Mouse (Mus musculus): ENCODE measurements around the gene 4930505A04Rik.
"Not testable (repeated sequence)": the region's sequence is repeated elsewhere in the genome, so short reads cannot be mapped to it uniquely, and the experiment has no call there.

The 4930505A04Rik gene

DNA sequence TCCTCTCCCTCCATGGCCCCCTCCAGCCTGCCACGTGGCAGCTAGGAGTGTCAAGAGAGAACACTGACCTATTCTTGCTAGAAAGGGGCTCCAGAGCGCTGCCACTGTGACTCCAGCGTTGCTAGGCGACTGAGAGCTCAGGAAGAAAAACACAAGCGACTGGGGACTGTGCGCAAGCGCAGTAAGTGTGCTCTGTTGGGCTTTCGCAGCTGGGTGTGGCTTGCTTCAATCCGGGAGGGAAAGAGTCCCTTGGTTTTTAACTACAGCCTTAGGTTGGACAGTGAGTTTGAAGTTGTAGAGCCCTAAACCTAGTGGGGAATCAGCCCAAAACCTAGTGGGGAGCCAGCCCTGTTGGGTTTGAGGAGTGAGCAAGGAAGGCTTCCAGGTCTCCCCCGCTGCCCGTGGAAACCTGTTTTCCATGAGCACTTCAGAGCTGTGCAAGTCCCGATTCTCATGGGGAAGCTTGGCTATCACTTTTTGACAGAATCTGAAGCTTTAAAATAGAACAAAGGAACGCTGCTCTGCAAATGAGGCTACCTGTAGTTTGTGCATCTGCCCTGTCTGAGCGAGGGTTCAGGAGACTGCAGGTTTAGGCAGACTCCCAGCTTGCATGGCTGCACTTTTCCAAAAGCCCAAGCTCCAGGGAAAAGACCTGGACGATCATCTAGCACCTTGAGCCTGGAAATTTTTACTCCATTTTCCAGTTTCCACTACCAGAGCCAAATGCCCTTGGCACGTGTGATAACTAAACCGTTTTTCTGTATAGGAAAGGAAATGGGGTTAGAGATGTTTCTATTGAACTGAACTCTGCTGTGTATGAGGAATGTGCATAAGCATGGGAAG lies at the start of gene 4930505A04Rik:
Gene 4930505A04Rik (minus strand): TSS at position 77 of the 843 bp plus-strand sequence.
- DNase-seq (ENCODE audit: low spot score in 2 of 2), result peak; percentile 53 to 74

DNA sequence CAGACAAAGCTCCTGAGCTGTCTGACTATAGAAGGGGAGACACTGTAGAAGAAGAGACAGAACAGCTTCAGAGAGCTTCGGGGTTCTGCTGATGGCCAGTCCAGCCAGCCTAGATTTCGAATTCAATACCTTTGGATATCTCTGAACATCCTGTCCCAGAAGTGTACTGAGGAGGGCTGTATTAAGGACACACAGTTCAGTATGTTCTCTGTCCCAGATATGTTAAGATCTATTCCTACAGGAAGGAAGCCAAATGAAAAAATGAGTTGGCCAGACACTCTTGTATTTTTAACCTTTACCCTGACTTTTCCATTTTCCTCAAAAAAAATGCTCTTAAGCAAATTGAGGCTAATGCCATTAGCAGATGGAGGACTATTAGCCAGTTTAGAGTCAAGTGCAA lies 45.5 kb upstream of the 4930505A04Rik start:
- no peak for DNase-seq (ENCODE audit: low spot score in 2 of 2)

DNA sequence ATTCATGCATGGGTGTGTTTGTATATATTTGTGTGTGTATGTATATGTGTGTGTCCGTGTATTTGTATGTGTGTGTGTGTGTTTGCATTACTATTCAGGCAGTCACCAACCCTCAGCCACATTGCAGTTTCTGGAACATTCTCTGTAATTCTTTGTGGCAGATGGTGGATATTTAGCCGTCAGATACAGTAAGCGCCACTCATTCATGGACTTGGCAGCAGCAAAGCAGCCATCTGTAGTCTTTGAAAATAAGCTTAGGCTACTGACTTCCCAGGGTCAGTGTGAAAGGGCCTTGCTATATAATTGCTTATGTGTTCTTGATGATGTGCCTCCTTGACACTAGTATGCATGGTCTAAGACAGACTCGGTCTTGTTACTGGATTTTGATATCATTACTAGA lies 36.6 kb upstream of the 4930505A04Rik start:
- no peak for DNase-seq (ENCODE audit: low spot score in 2 of 2)

DNA sequence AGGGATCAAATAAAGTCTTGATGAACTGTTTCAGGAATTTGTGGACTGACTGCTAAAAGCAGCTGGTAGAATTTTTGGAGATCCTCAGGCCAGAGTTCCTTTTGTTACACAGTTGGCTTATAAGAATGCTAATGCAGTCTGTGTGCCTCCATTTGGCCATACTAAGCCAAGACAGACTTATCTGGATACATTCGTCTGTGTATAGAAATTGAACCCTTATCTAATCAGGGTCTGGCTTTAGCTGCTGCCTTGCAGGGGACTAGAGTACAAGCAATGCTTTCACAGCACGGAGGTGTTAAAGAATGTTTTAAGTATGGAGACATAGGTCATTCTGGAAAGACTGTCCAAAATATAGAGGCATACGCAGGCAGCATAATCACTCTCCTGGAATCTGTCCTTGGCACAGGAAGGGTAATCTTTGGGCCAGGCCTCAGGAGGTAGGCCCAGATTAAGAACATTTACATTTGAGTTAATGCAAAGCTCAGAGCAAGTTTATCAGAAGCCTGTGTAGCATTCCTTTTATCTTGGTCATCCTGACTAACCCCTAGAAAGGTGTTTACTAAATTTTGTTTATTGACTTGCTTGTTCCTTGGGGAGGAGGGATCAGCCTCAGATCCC lies 27.2 kb upstream of the 4930505A04Rik start:
- no peak for DNase-seq (ENCODE audit: low spot score in 2 of 2)

DNA sequence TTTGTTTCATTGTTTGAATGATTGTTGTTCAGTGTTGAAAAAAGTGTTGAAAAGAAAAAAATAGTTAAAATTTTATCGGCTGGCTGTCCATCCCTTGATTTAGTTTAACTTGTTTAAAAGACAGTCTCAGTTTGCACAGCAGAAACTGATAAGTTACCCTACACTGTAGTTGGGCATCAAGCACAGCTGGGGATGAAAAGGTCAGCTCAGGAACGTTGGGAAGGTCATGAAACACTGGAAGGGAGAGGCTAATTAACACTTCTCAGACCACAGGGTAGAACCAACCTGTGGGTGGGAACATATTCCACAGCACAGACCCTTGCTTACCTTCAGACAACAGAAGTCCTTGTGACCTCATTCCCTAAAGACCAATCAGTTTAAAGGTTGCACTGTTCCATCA lies 25.5 kb upstream of the 4930505A04Rik start:
- no peak for DNase-seq (ENCODE audit: low spot score in 2 of 2)

DNA sequence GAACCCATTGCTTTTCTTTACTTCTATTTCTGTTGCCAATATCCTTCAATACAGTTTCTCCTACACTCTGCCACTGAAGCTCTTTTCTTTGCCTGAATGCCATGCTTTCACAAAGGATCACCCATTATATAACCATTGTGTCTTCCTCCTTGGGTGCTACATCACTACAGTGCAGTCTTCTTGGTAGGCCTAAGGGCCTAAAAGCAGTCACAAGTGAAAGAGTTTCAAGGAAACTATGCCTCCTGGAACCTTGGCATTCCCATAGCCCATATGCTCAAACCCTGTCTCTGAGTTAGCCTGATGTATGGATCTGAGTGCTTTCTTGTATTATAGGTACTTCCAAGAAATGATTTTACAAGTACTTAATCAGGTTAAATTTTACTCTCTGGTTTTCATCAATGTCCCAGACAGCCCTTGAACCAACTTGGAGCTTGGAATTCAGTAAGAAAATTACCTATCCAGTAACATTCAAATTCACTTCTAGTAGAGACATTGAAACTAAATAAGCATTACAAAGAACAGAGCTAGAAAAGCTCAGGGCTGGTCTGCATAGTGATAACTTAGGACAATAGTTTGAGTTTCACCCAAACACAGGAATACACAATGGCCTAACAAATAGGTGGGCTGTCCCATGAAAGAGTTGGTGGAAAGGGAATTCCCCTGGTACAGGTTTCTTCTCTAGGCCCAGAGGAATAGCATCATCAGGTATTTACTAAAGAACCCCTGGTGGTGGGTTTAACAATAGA lies 20.1 kb upstream of the 4930505A04Rik start:
- DNase-seq (ENCODE audit: low spot score in 2 of 2), result no peak

DNA sequence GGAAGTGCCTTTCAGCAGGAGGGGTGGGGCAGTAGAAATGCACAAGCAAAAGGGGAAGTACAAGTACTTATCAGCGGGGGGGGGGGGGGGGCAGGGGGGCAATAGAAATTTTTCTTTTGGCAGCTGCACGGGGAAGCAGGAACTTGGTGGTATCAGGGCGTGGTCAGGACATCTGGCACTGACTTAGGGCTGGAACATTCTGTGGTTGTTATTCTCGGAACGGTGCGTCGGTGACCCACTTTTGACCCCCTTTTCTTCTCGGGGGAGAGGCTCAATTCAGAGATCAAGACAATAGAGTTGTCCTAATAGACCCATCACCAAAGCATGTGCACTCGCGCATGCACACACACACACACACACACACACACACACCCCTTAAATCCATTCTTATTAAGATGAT lies 16.6 kb upstream of the 4930505A04Rik start:
- no peak for DNase-seq (ENCODE audit: low spot score in 2 of 2)

DNA sequence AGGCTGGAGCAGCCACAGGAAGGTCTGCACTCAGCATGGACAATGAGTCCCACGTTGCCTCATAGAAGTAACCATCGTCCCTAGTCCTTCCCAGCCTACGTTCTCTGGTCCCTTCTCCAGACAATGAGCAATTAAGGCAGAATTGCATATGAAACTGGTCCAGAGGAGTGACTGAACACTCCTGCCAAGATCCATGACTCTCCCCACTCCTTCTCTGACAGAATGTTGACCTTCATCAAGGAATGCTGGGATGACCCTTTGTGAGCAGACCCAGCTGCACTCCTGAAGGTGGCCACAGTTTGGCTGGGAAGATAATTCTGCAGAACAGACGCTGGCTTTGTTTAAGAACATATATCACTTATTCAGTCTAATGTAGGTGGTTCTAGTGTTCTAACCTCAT lies 11.7 kb upstream of the 4930505A04Rik start:
- DNase-seq (ENCODE audit: low spot score in 2 of 2), result no peak

DNA sequence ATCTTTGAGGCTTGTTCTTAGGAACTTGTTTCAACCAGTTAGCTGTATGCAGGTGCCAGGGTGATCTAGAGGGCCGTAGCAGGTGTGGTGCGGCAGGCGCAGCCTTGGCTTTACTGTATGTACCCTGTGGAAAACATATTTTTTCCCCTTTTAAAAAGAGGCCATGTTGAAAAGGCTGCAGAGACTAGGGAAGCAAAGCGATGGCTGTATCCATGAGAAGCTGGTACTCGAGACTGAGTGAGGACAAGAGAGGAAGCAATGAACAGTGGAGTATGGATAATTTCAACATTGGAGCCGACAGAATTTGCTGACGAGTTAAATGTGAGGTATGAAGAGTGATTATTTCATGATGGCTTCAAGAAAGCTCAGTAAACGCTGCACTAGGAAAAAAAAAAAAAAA lies 440 bp downstream of the 4930505A04Rik start:
- no peak for DNase-seq (ENCODE audit: low spot score in 2 of 2)

DNA sequence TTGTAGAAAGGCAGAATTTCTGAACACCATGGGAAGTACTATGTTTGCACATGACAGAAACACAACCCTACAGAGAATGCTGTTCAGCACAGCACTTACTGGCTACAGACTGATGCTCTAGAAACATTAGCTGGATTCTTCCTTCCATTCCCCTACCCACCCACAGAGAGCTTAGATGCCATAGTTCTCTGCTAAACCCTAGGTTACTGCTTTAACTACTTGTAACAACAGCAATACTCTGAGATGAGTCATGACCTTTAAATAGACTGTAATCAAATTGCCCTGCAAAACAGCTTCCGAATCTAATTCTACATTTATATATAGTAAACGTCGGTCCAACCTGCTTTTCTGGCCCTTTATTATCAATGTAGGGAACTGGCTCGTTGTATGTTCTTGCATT lies 17.3 kb downstream of the 4930505A04Rik start:
- no peak for DNase-seq (ENCODE audit: low spot score in 2 of 2)

DNA sequence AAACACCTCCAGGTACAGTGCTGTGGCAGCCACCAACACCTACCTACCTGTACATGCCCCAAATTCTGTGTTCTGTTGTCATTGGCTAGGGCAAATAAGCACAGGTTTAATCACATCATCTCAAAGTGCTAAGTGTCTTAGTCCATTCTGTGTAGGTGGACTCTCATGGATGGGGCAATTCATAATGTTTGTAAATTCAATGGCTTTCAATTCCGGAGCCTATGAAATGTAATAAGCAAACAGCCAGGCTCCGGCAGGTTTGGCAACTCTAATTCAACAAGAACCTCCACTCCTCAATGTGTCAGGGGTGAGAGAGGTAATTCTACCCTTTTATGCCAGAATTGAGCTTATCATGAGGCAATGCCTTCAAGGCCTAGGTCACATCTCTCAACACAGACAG lies 23.5 kb downstream of the 4930505A04Rik start:
- no peak for DNase-seq (ENCODE audit: low spot score in 2 of 2)

DNA sequence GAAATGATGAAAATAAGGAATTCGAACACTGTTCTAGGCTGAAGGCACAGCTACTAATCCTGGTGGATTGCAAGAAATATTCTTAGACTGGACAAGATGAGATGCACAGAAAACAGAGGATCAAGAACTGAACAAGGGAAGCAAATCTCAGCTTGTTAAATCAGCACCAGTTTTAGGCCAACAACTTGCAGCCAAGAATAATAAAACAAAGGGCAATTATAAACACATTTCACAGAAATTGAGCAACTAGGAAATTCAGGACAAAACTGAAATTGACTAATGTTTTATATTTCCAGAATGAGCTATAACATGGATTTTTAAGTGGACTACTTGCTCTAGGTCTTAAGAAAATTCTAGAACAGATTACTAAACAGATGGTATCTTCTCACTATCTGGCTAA lies 24.1 kb downstream of the 4930505A04Rik start:
- no peak for DNase-seq (ENCODE audit: low spot score in 2 of 2)

DNA sequence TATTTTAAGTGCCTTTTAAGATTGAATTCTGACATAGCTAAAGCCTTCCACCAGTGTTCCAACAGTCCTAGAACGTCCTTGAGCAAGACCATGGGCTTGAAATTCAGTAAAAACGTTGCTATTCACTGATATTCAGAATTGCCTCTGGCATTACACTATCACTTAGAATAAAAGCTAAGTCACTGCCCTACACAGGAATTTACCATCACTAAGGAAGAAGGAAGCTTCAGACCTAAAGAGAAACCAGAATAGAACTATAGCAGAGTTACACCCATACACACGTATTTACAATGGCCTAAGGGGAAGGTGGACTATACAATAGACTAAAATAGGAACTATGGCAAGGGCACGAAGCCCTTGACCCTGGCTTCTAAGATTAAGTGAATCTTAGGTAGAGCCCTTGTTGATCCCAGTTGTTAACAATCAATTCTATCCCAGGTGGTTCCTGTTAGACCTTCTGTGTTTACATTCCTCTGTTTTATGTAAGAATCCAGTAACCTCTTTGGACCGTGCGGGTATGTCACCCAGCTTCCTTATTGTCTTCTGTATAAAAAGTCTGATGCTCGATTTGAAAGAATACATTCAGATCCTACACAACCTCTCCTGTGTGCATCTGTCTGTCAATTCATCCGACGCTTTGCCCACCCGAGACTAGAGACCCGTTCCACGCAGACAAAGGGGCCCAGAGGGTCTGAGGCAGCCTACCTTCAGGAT lies 27.3 kb downstream of the 4930505A04Rik start:
- DNase-seq (ENCODE audit: low spot score in 2 of 2), result not testable (repeated sequence)

DNA sequence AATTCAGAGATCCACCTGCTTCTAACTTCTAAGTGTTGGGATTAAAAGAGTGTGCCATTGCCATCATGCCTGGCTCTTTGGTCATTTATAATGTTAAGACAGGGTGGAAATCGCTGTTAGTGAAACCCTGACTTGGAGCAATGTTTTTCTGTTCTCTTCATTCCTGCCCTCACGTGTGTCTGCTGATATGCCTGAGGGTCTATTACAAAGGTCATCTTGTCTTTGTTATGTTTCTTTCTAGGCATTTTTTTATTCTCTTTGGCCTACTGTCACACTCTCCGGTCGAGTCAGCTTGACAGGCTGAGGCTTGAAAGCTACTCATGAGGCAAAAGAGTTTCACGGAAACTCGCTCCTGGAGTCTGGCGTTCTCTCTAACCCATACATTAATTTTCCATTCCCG lies 27.9 kb downstream of the 4930505A04Rik start:
- DNase-seq (ENCODE audit: low spot score in 2 of 2), result no peak

DNA sequence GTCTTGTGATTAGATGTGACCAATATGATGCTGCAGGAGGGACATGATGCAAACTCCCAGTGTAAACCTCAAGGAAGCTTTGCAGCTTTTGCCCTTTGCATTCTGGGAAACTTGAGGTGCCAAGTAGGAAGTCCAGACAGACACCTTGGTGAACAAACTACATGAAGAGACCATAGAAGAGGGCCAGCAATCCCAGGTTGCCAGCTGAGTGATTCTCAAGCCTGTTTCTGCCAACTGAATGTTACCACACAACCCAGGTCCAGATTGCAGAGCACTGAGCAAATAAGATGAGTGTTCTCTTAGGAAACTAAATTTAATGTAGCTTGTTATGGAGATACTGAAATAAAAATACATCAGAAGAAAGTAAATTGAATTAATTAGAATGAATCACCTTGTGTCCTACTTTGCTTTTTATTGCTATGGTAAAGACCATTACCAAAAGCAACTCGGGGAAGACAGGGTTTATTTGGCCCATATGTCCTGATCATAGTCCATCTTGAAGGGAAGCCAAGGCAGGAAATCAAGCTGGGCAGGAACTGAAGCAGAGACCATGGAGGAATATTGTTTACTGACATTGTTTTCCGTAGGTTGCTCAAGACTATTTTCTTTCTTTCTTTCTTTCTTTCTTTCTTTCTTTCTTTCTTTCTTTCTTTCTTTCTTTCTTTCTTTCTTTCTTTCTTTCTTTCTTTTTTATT lies 38.2 kb downstream of the 4930505A04Rik start:
- DNase-seq (ENCODE audit: low spot score in 2 of 2), result no peak

DNA sequence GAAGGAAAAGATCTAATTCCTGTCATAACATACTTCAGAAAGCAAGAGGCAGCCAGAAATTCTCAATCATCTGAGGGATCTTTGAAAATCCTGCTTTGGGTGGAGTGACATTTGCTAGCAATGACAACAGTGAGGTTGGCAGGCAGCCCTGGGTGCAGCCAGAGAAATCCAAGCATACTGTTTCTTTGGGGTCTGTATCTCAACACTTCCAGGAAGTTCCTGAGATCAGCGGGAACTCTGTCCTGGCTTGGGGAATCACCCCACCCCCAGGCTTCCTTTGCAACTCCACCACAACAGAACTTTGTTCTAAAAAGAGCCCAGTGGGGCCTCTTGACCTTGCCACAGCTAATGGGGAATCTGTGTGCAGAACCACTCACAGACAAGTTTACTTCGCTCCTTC lies 66.0 kb downstream of the 4930505A04Rik start:
- peak in 1 of 2 experiments; percentile 22 for DNase-seq (ENCODE audit: low spot score in 2 of 2)

DNA sequence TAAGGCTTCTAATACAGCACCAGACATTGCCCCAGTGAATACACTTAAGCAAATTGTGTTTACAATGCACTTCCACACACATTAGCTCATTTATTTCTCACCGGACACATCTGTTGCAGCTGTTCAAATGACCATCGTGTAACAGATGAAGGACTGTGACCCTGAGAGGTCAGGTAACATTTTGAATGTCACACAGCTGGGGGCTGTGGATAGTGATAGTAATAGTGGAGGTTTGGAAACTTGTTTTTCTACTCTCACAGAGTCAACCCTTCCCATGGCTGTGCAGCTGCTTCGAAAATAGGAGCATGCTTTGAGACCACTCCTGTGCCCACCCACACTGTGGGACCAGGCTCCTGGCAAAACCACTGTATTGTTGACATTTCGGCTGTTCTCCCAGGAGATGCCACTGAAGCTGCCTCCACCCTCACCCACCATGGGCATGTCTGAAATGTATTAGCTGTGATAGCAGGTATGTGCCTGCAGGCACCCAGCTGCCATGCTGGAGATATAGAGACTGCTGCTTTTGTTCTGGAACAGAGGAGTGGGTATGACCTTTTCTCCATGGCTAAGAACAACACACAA lies 66.9 kb downstream of the 4930505A04Rik start:
- no peak for DNase-seq (ENCODE audit: low spot score in 2 of 2)

DNA sequence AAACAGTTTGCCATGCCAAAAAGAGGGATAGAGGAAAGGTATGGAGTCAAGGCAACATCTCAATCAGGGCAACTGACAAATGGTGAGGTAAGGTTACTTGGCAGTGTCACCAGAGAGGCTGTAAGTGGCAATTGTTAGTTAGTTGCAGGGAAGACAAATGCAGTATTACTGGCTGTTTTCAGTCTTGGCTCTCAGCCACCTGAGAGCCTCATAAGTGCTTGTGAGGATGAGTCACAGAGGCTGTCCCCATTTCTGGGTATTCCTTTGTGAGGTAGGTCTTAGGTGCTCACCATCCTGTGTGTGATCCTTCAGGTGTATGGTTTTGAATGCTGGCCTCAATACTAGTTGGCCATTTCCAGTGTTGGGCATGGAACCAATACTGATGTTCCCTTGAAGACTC lies 77.3 kb downstream of the 4930505A04Rik start:
- no peak for DNase-seq (ENCODE audit: low spot score in 2 of 2)

DNA sequence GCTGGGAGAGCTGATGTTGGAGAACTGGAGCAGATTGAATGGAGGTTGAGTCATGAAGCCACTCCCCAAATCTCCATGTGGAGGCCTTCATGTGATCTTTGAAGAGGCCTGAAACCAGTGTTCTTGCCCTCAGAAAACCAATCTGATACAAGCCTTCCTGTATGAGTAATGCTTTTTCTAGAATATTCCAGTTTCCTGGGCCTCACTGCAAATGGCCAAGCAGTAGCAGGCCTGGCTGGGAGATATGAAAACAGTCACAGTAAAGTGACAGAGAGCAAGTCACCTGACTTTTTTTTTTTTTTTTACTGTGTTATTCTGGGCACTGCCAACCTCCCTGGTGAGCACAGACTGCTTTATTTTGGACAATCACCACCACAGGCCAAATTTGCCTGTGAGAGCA lies 88.6 kb downstream of the 4930505A04Rik start:
- no peak for DNase-seq (ENCODE audit: low spot score in 2 of 2)

All from urinary bladder, adult 18-20 months (tissue).